Mouse (Mus musculus) neural tube, embryonic 12.5 days (tissue): ENCODE data around the gene Foxl2. TPM values are rescaled to one million over a fixed set of nuclear protein-coding genes. Genes with fewer than 3 reads are reported as not detected.

ENCODE experiments used
- ATAC-seq: fragments of 200-750 bp; cut with Nextera tagmentation; 2 replicates; pipeline ENCODE4 v1.8.0; 2017; ENCODE audit warnings: low read depth, mild to moderate bottlenecking, moderate TSS enrichment, moderate library complexity; ENCODE audit not compliant: low FRiP score
- H3K27ac ChIP-seq: fragments of 300-500 bp; sonication (generic); 2 replicates; pipeline ENCODE4 v1.5.1; 2016
- H3K27me3 ChIP-seq: fragments of 300-500 bp; sonication (generic); replicated peaks from 2 replicates; pipeline ENCODE4 v1.6.1; 2016; ENCODE audit warnings: mild to moderate bottlenecking
- H3K36me3 ChIP-seq: fragments of 300-500 bp; sonication (generic); 2 replicates; pipeline ENCODE4 v1.6.1; 2016; ENCODE audit warnings: mild to moderate bottlenecking
- H3K4me1 ChIP-seq: fragments of 300-500 bp; sonication (generic); 2 replicates; pipeline ENCODE4 v1.6.1; 2016
- H3K4me2 ChIP-seq: fragments of 300-500 bp; sonication (generic); replicated peaks from 2 replicates; pipeline ENCODE4 v1.6.1; 2016; ENCODE audit warnings: mild to moderate bottlenecking
- H3K4me3 ChIP-seq: fragments of 300-500 bp; sonication (generic); 2 replicates; pipeline ENCODE4 v1.5.1; 2016
- H3K9ac ChIP-seq: fragments of 300-500 bp; sonication (generic); 2 replicates; pipeline ENCODE4 v1.6.1; 2016; ENCODE audit warnings: mild to moderate bottlenecking
- H3K9me3 ChIP-seq: fragments of 300-500 bp; sonication (generic); 2 replicates; pipeline ENCODE4 v1.6.1; 2016; ENCODE audit warnings: mild to moderate bottlenecking
- WGBS: fragments of 180-500 bp; shearing (Covaris S2); methylation state at CpG from one replicate; pipeline ENCODE4 v1.1.7; 2016; 5-methylcytosine and 5-hydroxymethylcytosine counted together
- polyA plus RNA-seq: library from polyadenylated mRNA; unstranded; fragments of >200 nt; fragmentation: Nextera tagmentation; extraction: Ambion mirVana; gene quantifications from 2 replicates; pipeline ENCODE4 v1.2.1, GENCODE M21; 2016

The Foxl2 gene
- polyA plus RNA-seq, 1 experiment from 2014 or later: 1.2 TPM

GRCm38 (mm10) chr9:99001326-99001725 is 46.2 kb downstream of the Foxl2 start:
- peaks cover 43% of the 10 kb centered on the region for H3K36me3 ChIP-seq
- no peak overlapping the region for H3K27ac ChIP-seq
- no peaks in the 10 kb centered on the region for H3K9me3 ChIP-seq
- H3K4me2 ChIP-seq: no peak overlapping the region
- H3K4me1 ChIP-seq: no peaks in the 10 kb centered on the region
- no peak for ATAC-seq
- 93% methylated on average over 6 of the region's 6 CpGs for WGBS
- H3K9ac ChIP-seq: no peak overlapping the region
- no peaks in the 10 kb centered on the region for H3K27me3 ChIP-seq
- H3K4me3 ChIP-seq: no peak overlapping the region

Other genes with a start within 250 kb of the Foxl2 start
- not detected in 2 replicates for gene Prr23a1, start 112.8 kb upstream of the Foxl2 start, polyA plus RNA-seq
- not detected in 2 replicates for gene Prr23a2, start 98.8 kb upstream of the Foxl2 start, polyA plus RNA-seq
- gene Prr23a3, start 90.5 kb upstream of the Foxl2 start, polyA plus RNA-seq: 0.15 TPM in 1 of 2 replicates, not detected in the other
- not detected in 2 replicates for gene 7420426K07Rik, start 52.2 kb upstream of the Foxl2 start, polyA plus RNA-seq
- gene Faim, start 31.1 kb downstream of the Foxl2 start, polyA plus RNA-seq: 81.7 and 93.4 TPM in 2 replicates
- gene Gm1123, start 80.4 kb downstream of the Foxl2 start, polyA plus RNA-seq: not detected in 2 replicates
- 2.3 TPM in 2 replicates for gene Pik3cb, start 185.3 kb downstream of the Foxl2 start, polyA plus RNA-seq